Mouse (Mus musculus) bone marrow, adult 2 months (tissue): ENCODE measurements around the gene Itgb7. TPM values are rescaled to one million over a fixed set of nuclear protein-coding genes. Genes with fewer than 3 reads are reported as not detected.

Source experiments
- H3K27ac ChIP-seq: fragments of 200-500 bp; 2 replicates; pipeline ENCODE4 v1.5.1; 2012; ENCODE audit warnings: low read depth, mild to moderate bottlenecking, control low read depth, inconsistent platforms, low read length; ENCODE audit not compliant: control insufficient read depth, poor library complexity, insufficient read depth
- H3K4me1 ChIP-seq: fragments of 200-500 bp; 2 replicates; pipeline ENCODE4 v1.6.1; 2011; ENCODE audit warnings: low read length; ENCODE audit not compliant: control insufficient read depth, insufficient read depth
- H3K4me3 ChIP-seq: fragments of 200-500 bp; replicated peaks from 2 replicates; pipeline ENCODE3; 2011; ENCODE audit warnings: mild to moderate bottlenecking, low read depth, low read length, control low read depth; ENCODE audit not compliant: control insufficient read depth
- CTCF ChIP-seq: fragments of 200-500 bp; IDR thresholded peaks from 2 replicates; pipeline ENCODE4 v1.5.1; 2011; ENCODE audit warnings: low read length, control low read depth; ENCODE audit not compliant: control insufficient read depth, insufficient read depth
- POLR2A ChIP-seq: fragments of 200-500 bp; IDR thresholded peaks from 2 replicates; pipeline ENCODE4 v1.6.1; 2011; ENCODE audit warnings: low read depth, mild to moderate bottlenecking, control low read depth, low read length, borderline replicate concordance; ENCODE audit not compliant: control insufficient read depth
- WGBS: fragments of 180-500 bp; shearing (Covaris S2); methylation state at CpG from one replicate; pipeline ENCODE4 v1.1.7; 2018; 5-methylcytosine and 5-hydroxymethylcytosine counted together
- polyA plus RNA-seq: library from polyadenylated mRNA; stranded (reverse); fragments of >200 nt; gene quantifications from 2 replicates; pipeline ENCODE4 v1.2.4, GENCODE M21; 2011; ENCODE audit warnings: low replicate concordance; ENCODE audit not compliant: missing spikeins, insufficient read depth, insufficient read length

Itgb7 gene
- polyA plus RNA-seq, 1 experiment = 140 TPM

GRCm38 (mm10) chr15:102188883-102189282 is 42.9 kb downstream of the Itgb7 start:
- H3K4me1 ChIP-seq = peaks cover 2% of the 10 kb centered on the region
- TF ChIP-seq POLR2A = no peak
- no peak for TF ChIP-seq CTCF
- H3K27ac ChIP-seq = no peak overlapping the region
- WGBS = 81% methylated on average over 6 of the region's 6 CpGs
- no peak overlapping the region for H3K4me3 ChIP-seq

GRCm38 (mm10) chr15:102188096-102188495 is 43.6 kb downstream of the Itgb7 start:
- Histone ChIP-seq H3K27ac (no peak overlapping the region), H3K4me1 (no peaks in the 10 kb centered on the region; the same call in 1 of the 2 replicates), H3K4me3 (no peak overlapping the region)
- 91% methylated on average over 10 of the region's 10 CpGs for WGBS
- TF ChIP-seq CTCF = no peak
- no peak for TF ChIP-seq POLR2A

GRCm38 (mm10) chr15:102186239-102186638 is 45.5 kb downstream of the Itgb7 start:
- H3K4me3 ChIP-seq = no peak overlapping the region
- no peaks in the 10 kb centered on the region; the same call in 1 of the 2 replicates for H3K4me1 ChIP-seq
- WGBS = 86% methylated on average over 11 of the region's 11 CpGs
- H3K27ac ChIP-seq = no peak overlapping the region
- TF ChIP-seq CTCF = no peak
- no peak for TF ChIP-seq POLR2A

- TF ChIP-seq CTCF = no peak
- TF ChIP-seq POLR2A = no peak
- Histone ChIP-seq H3K4me3 (no peak overlapping the region), H3K27ac (no peak overlapping the region), H3K4me1 (no peaks in the 10 kb centered on the region; the same call in 1 of the 2 replicates)
- WGBS = 84% methylated on average over 3 of the region's 3 CpGs
Measured at GRCm38 (mm10) chr15:102183076-102183475, 48.7 kb downstream of the Itgb7 start.

GRCm38 (mm10) chr15:102179924-102180323 is 51.8 kb downstream of the Itgb7 start:
- Histone ChIP-seq H3K4me1 (no peaks in the 10 kb centered on the region; the same call in 1 of the 2 replicates), H3K4me3 (no peak overlapping the region), H3K27ac (no peak overlapping the region)
- WGBS = 88% methylated on average over 14 of the region's 14 CpGs
- no peak for TF ChIP-seq CTCF
- no peak for TF ChIP-seq POLR2A

GRCm38 (mm10) chr15:102179106-102179505 is 52.6 kb downstream of the Itgb7 start:
- no peak for TF ChIP-seq CTCF
- TF ChIP-seq POLR2A = no peak
- Histone ChIP-seq H3K27ac (no peak overlapping the region), H3K4me1 (no peaks in the 10 kb centered on the region; the same call in 1 of the 2 replicates), H3K4me3 (no peak overlapping the region)
- WGBS = 86% methylated on average over 9 of the region's 9 CpGs

GRCm38 (mm10) chr15:102178279-102178678 is 53.5 kb downstream of the Itgb7 start:
- Histone ChIP-seq H3K27ac (no peak overlapping the region), H3K4me3 (no peak overlapping the region), H3K4me1 (no peaks in the 10 kb centered on the region; the same call in 1 of the 2 replicates)
- TF ChIP-seq POLR2A = no peak
- TF ChIP-seq CTCF = peak; percentile 77
- 11% methylated on average over 6 of the region's 6 CpGs for WGBS

- TF ChIP-seq CTCF (no peak), POLR2A (no peak)
- no peak overlapping the region for H3K27ac ChIP-seq
- WGBS = 82% methylated on average over 8 of the region's 8 CpGs
Measured at GRCm38 (mm10) chr15:102177417-102177816, 54.3 kb downstream of the Itgb7 start.

More at GRCm38 (mm10) chr15:102177417-102177816, 54.3 kb downstream of the Itgb7 start:
- Histone ChIP-seq H3K4me3 (no peak overlapping the region), H3K4me1 (no peaks in the 10 kb centered on the region; the same call in 1 of the 2 replicates)
